Mouse (Mus musculus): Measurements from ENCODE around the gene Arhgef10l. TPM values are rescaled to one million over a fixed set of nuclear protein-coding genes. Genes with fewer than 3 reads are reported as not detected.

Arhgef10l gene
- 14.0 and 15.1 TPM in 2 replicates for polyA plus RNA-seq (2021; fragmentation: Nextera tagmentation)
- long read RNA-seq, experiment 1, full-length matches to known transcripts, result 5 of 63 reads
- long read RNA-seq, experiment 1, partial matches to known transcripts, result 40 of 63 reads
- long read RNA-seq, experiment 1, other reads (novel, unspliced or antisense), result 18 of 63 reads
- long read RNA-seq, experiment 2, partial matches to known transcripts, result 31 of 31 reads
- long read RNA-seq, experiment 2, other reads (novel, unspliced or antisense), result 0 of 31 reads

GRCm38 (mm10) chr4:140665760-140666159 lies at the start of gene Arhgef10l:
Arhgef10l (minus strand) TSS chr4:140666012.

GRCm38 (mm10) chr4:140700269-140701018 lies 34.6 kb upstream of the Arhgef10l start, which contains the start of gene Rcc2:
Rcc2 (plus strand) TSS chr4:140700541.

Other genes with a start within 250 kb of the Arhgef10l start
- gene Rcc2, start 34.5 kb upstream of the Arhgef10l start, polyA plus RNA-seq (2021; fragmentation: Nextera tagmentation), result 14.5 and 16.7 TPM in 2 replicates
- gene Padi6, start 76.6 kb upstream of the Arhgef10l start, polyA plus RNA-seq (2021; fragmentation: Nextera tagmentation), result 0.09 and 0.21 TPM in 2 replicates
- 0.20 and 0.29 TPM in 2 replicates for gene Padi4, start 108.2 kb upstream of the Arhgef10l start, polyA plus RNA-seq (2021; fragmentation: Nextera tagmentation)
- gene Padi3, start 144.6 kb upstream of the Arhgef10l start, polyA plus RNA-seq (2021; fragmentation: Nextera tagmentation), result not detected in 2 replicates
- gene Padi1, start 179.8 kb upstream of the Arhgef10l start, polyA plus RNA-seq (2021; fragmentation: Nextera tagmentation), result not detected in 2 replicates
- gene Padi2, start 240.3 kb upstream of the Arhgef10l start, polyA plus RNA-seq (2021; fragmentation: Nextera tagmentation), result 5.2 and 6.3 TPM in 2 replicates

All from left cerebral cortex, adult 6 months (tissue).